Mouse (Mus musculus): Measurements from ENCODE around the gene Chp1. TPM values are rescaled to one million over a fixed set of nuclear protein-coding genes. Genes with fewer than 3 reads are reported as not detected.
A peak's percentile ranks its signal among the peaks of the same experiment; 100 is the strongest.

The Chp1 gene
- polyA plus RNA-seq, 1 experiment: 52.6 TPM

DNA sequence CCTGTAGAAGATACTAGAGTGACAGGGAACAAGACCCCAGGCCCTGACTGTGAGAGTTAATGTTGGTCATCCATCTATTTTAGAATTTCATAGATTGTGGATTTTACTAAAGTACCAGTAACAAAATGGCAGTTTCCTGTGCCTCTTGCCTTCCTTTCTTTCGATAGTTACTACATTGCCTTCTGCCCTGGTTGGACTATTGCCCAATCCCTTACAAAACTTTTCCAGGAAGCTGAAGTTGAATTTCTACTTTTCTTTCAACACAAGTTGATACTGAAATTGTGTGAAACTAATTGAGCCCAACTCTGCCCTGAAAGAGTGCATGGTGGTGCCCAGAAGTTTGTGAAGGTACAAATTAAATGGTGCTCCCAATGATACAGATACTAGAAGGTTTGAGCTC lies 25.0 kb downstream of the Chp1 start:
- TF ChIP-seq CTCF (IDR thresholded peaks at IDR 0.05; ENCODE audit: low read depth, low read length): no peak
- no peak for TF ChIP-seq POLR2A (IDR thresholded peaks at IDR 0.05; ENCODE audit: insufficient read depth, low read length)
- TF ChIP-seq EP300 (IDR thresholded peaks at IDR 0.05; ENCODE audit: insufficient read depth, low read depth, low read length): no peak
- no peaks in the 10 kb centered on the region for H3K4me1 ChIP-seq (ENCODE audit: control insufficient read depth, insufficient read depth, low read length)
- H3K36me3 ChIP-seq (ENCODE audit: control insufficient read depth, insufficient read depth, low read length, poor library complexity, severe bottlenecking): no peaks in the 10 kb centered on the region
- no peaks in the 10 kb centered on the region for H3K9me3 ChIP-seq (replicated peaks; ENCODE audit: control insufficient read depth, insufficient read depth, low read length, poor library complexity, severe bottlenecking)
- H3K27ac ChIP-seq (ENCODE audit: insufficient read depth, low read length): no peak overlapping the region
- H3K9ac ChIP-seq (ENCODE audit: low read depth, poor library complexity, severe bottlenecking): no peak overlapping the region
- H3K4me3 ChIP-seq (ENCODE audit: low read depth, low read length): no peak overlapping the region
- no peaks in the 10 kb centered on the region for H3K27me3 ChIP-seq (ENCODE audit: control insufficient read depth, insufficient read depth, low read length, poor library complexity, severe bottlenecking)

DNA sequence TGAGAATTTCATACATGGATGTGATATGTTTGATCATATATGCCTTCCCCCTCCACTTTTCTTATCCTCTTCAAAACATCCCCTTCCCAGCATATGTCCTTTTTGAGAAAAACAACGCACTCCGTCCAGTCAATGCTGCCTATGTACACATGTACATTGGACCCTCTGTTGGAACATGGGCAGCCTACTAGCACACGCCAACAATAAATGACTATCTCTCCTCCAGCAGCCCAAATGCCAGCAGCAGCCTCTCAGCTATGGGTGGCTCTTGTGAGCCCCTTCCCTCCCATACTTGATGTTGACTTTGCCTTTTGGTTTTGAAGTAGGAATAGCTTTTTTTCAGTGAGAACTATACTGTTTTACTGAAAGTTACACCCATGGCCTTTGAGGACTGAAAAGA lies 34.1 kb downstream of the Chp1 start:
- Histone ChIP-seq H3K27me3 (ENCODE audit: control insufficient read depth, insufficient read depth, low read length, poor library complexity, severe bottlenecking) (no peaks in the 10 kb centered on the region), H3K27ac (ENCODE audit: insufficient read depth, low read length) (no peak overlapping the region), H3K4me3 (ENCODE audit: low read depth, low read length) (no peak overlapping the region), H3K9me3 (replicated peaks; ENCODE audit: control insufficient read depth, insufficient read depth, low read length, poor library complexity, severe bottlenecking) (no peaks in the 10 kb centered on the region), H3K36me3 (ENCODE audit: control insufficient read depth, insufficient read depth, low read length, poor library complexity, severe bottlenecking) (no peaks in the 10 kb centered on the region; the same call in 1 of the 2 replicates), H3K4me1 (ENCODE audit: control insufficient read depth, insufficient read depth, low read length) (no peaks in the 10 kb centered on the region), H3K9ac (ENCODE audit: low read depth, poor library complexity, severe bottlenecking) (no peak overlapping the region)
- no peak for TF ChIP-seq CTCF (IDR thresholded peaks at IDR 0.05; ENCODE audit: low read depth, low read length)
- TF ChIP-seq POLR2A (IDR thresholded peaks at IDR 0.05; ENCODE audit: insufficient read depth, low read length): no peak
- TF ChIP-seq EP300 (IDR thresholded peaks at IDR 0.05; ENCODE audit: insufficient read depth, low read depth, low read length): no peak

DNA sequence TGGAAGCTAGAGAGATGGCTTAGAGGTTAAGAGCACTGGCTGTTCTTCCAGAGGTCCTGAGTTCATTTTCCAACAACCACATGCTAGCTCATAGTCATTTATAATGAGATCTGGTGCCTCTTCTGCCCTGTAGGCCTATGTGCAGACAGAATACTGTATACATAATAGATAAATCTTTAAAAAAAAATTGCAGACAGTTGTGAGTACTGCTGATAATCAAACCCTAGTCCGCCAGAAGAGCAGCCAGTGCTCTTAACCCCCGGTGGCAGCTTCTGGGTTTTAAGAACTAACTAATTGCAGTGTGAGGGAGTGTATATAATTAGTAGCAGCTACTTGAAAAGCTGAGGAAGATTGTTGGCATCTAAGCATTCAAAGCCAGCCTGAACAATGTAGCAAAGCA lies 35.9 kb downstream of the Chp1 start:
- no peak overlapping the region for H3K27ac ChIP-seq (ENCODE audit: insufficient read depth, low read length)
- TF ChIP-seq EP300 (IDR thresholded peaks at IDR 0.05; ENCODE audit: insufficient read depth, low read depth, low read length) (no peak), CTCF (IDR thresholded peaks at IDR 0.05; ENCODE audit: low read depth, low read length) (no peak), POLR2A (IDR thresholded peaks at IDR 0.05; ENCODE audit: insufficient read depth, low read length) (no peak)
- H3K4me3 ChIP-seq (ENCODE audit: low read depth, low read length): no peak overlapping the region
- no peaks in the 10 kb centered on the region for H3K4me1 ChIP-seq (ENCODE audit: control insufficient read depth, insufficient read depth, low read length)
- H3K27me3 ChIP-seq (ENCODE audit: control insufficient read depth, insufficient read depth, low read length, poor library complexity, severe bottlenecking): no peaks in the 10 kb centered on the region
- no peaks in the 10 kb centered on the region; the same call in 1 of the 2 replicates for H3K36me3 ChIP-seq (ENCODE audit: control insufficient read depth, insufficient read depth, low read length, poor library complexity, severe bottlenecking)
- no peaks in the 10 kb centered on the region for H3K9me3 ChIP-seq (replicated peaks; ENCODE audit: control insufficient read depth, insufficient read depth, low read length, poor library complexity, severe bottlenecking)
- H3K9ac ChIP-seq (ENCODE audit: low read depth, poor library complexity, severe bottlenecking): no peak overlapping the region

DNA sequence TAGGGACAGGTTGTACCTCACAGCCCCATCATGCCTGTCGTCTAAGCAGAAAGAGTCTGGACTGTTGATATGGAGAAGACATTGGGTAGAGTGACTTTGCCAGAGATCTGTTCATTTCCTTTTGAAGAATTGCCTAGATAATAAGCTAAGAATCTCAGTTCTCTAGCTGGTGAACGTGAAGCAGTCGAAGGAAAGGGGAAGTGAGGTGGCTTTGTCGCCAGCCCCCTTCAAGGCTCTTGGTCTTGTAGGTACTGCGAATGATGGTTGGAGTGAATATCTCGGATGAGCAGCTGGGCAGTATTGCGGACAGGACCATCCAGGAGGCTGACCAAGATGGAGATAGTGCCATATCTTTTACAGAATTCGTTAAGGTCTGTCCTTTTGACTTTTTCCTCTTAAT lies 36.8 kb downstream of the Chp1 start:
- Histone ChIP-seq H3K9ac (ENCODE audit: low read depth, poor library complexity, severe bottlenecking) (no peak overlapping the region), H3K36me3 (ENCODE audit: control insufficient read depth, insufficient read depth, low read length, poor library complexity, severe bottlenecking) (no peaks in the 10 kb centered on the region; the same call in 1 of the 2 replicates), H3K27ac (ENCODE audit: insufficient read depth, low read length) (no peak overlapping the region), H3K4me3 (ENCODE audit: low read depth, low read length) (no peak overlapping the region), H3K9me3 (replicated peaks; ENCODE audit: control insufficient read depth, insufficient read depth, low read length, poor library complexity, severe bottlenecking) (no peaks in the 10 kb centered on the region), H3K4me1 (ENCODE audit: control insufficient read depth, insufficient read depth, low read length) (no peaks in the 10 kb centered on the region), H3K27me3 (ENCODE audit: control insufficient read depth, insufficient read depth, low read length, poor library complexity, severe bottlenecking) (no peaks in the 10 kb centered on the region)
- TF ChIP-seq EP300 (IDR thresholded peaks at IDR 0.05; ENCODE audit: insufficient read depth, low read depth, low read length) (no peak), CTCF (IDR thresholded peaks at IDR 0.05; ENCODE audit: low read depth, low read length) (no peak), POLR2A (IDR thresholded peaks at IDR 0.05; ENCODE audit: insufficient read depth, low read length) (no peak)

DNA sequence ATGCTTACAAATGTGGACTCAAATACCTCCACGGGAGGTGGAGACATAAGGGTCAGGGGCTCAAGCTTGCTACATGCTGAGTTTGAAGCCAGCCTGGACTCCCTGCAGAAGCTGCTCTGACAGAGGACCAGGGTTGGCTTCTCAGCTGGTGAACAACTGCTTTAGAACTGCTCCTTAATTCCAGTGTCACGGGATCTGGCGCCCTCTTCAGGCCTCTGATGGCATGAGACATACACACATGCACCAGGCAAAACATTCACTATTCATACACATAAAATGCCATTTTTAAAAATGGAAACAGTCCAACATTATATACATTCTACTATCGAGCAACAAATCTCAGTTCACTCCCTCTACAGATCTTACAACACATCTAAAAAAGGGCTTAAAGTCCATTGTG lies 39.9 kb downstream of the Chp1 start:
- no peak overlapping the region for H3K4me3 ChIP-seq (ENCODE audit: low read depth, low read length)
- H3K9ac ChIP-seq (ENCODE audit: low read depth, poor library complexity, severe bottlenecking): no peak overlapping the region

DNA sequence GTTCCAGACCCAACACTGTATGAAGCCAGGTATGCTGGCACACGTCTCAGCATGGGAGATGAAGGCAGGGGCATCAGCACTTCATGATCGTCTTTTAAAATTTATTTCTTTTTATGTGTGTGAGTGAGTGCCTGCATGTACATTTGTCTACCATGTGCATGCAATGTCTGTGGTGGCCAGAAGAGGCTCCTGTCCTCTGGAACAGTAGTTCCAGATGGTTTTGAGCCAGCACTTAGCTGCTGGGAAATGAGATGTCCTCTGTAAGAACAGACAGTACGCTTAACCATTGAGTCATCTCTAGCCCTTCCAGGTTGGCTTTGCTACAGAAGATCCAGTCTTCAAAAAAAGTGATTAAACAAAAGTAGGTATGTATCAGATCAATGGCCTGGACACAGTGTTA lies 43.8 kb downstream of the Chp1 start:
- Histone ChIP-seq H3K4me3 (ENCODE audit: low read depth, low read length) (no peak overlapping the region), H3K36me3 (ENCODE audit: control insufficient read depth, insufficient read depth, low read length, poor library complexity, severe bottlenecking) (peaks cover 2% of the 10 kb centered on the region), H3K27me3 (ENCODE audit: control insufficient read depth, insufficient read depth, low read length, poor library complexity, severe bottlenecking) (no peaks in the 10 kb centered on the region), H3K9ac (ENCODE audit: low read depth, poor library complexity, severe bottlenecking) (no peak overlapping the region), H3K27ac (ENCODE audit: insufficient read depth, low read length) (no peak overlapping the region), H3K9me3 (replicated peaks; ENCODE audit: control insufficient read depth, insufficient read depth, low read length, poor library complexity, severe bottlenecking) (no peaks in the 10 kb centered on the region), H3K4me1 (ENCODE audit: control insufficient read depth, insufficient read depth, low read length) (no peaks in the 10 kb centered on the region)
- TF ChIP-seq EP300 (IDR thresholded peaks at IDR 0.05; ENCODE audit: insufficient read depth, low read depth, low read length) (no peak), POLR2A (IDR thresholded peaks at IDR 0.05; ENCODE audit: insufficient read depth, low read length) (no peak), CTCF (IDR thresholded peaks at IDR 0.05; ENCODE audit: low read depth, low read length) (no peak)

More for the DNA sequence above, 39.9 kb downstream of the Chp1 start:
- Histone ChIP-seq H3K27ac (ENCODE audit: insufficient read depth, low read length) (no peak overlapping the region), H3K27me3 (ENCODE audit: control insufficient read depth, insufficient read depth, low read length, poor library complexity, severe bottlenecking) (no peaks in the 10 kb centered on the region), H3K36me3 (ENCODE audit: control insufficient read depth, insufficient read depth, low read length, poor library complexity, severe bottlenecking) (no peaks in the 10 kb centered on the region; the same call in 1 of the 2 replicates), H3K4me1 (ENCODE audit: control insufficient read depth, insufficient read depth, low read length) (no peaks in the 10 kb centered on the region), H3K9me3 (replicated peaks; ENCODE audit: control insufficient read depth, insufficient read depth, low read length, poor library complexity, severe bottlenecking) (no peaks in the 10 kb centered on the region)
- no peak for TF ChIP-seq EP300 (IDR thresholded peaks at IDR 0.05; ENCODE audit: insufficient read depth, low read depth, low read length)
- TF ChIP-seq POLR2A (IDR thresholded peaks at IDR 0.05; ENCODE audit: insufficient read depth, low read length): no peak
- peak; percentile 86 for TF ChIP-seq CTCF (IDR thresholded peaks at IDR 0.05; ENCODE audit: low read depth, low read length)
